Mouse (Mus musculus) midbrain, embryonic 16.5 days (tissue): Measurements from ENCODE around the gene Abcg4. TPM values are rescaled to one million over a fixed set of nuclear protein-coding genes. Genes with fewer than 3 reads are reported as not detected.
"Not testable (repeated sequence)": the region's sequence is repeated elsewhere in the genome, so short reads cannot be mapped to it uniquely, and the experiment has no call there.

ENCODE experiments used
- ATAC-seq: fragments of 200-750 bp; cut with Nextera tagmentation; 2 replicates; pipeline ENCODE4 v1.8.0; 2017; ENCODE audit warnings: moderate TSS enrichment
- H3K27ac ChIP-seq: fragments of 300-500 bp; sonication (generic); 2 replicates; pipeline ENCODE4 v1.5.1; 2014; ENCODE audit warnings: mild to moderate bottlenecking, low read length, mixed read lengths
- H3K27me3 ChIP-seq: fragments of 300-500 bp; sonication (generic); 2 replicates; pipeline ENCODE4 v1.6.1; 2014; ENCODE audit warnings: low read depth, low read length, mixed read lengths; ENCODE audit not compliant: control insufficient read depth, insufficient read depth
- H3K36me3 ChIP-seq: fragments of 300-500 bp; sonication (generic); 2 replicates; pipeline ENCODE4 v1.6.1; 2014; ENCODE audit warnings: mild to moderate bottlenecking, low read length, moderate library complexity, mixed read lengths; ENCODE audit not compliant: control insufficient read depth, insufficient read depth
- H3K4me1 ChIP-seq: fragments of 300-500 bp; sonication (generic); 2 replicates; pipeline ENCODE4 v1.6.1; 2014; ENCODE audit warnings: mild to moderate bottlenecking, low read length, mixed read lengths; ENCODE audit not compliant: control insufficient read depth, insufficient read depth
- H3K4me2 ChIP-seq: fragments of 300-500 bp; sonication (generic); 2 replicates; pipeline ENCODE4 v1.6.1; 2014; ENCODE audit warnings: mild to moderate bottlenecking, low read length, mixed read lengths
- H3K4me3 ChIP-seq: fragments of 300-500 bp; sonication (generic); 2 replicates; pipeline ENCODE4 v1.5.1; 2014; ENCODE audit warnings: low read depth, mild to moderate bottlenecking, low read length, moderate library complexity, mixed read lengths
- H3K9ac ChIP-seq: fragments of 300-500 bp; sonication (generic); 2 replicates; pipeline ENCODE4 v1.6.1; 2014; ENCODE audit warnings: low read depth, low read length, mixed read lengths
- H3K9me3 ChIP-seq: fragments of 300-500 bp; sonication (generic); replicated peaks from 2 replicates; pipeline ENCODE4 v1.6.1; 2014; ENCODE audit warnings: mild to moderate bottlenecking, low read length, mixed read lengths; ENCODE audit not compliant: control insufficient read depth, poor library complexity, severe bottlenecking
- WGBS: fragments of 180-500 bp; shearing (Covaris S2); extraction: QIAGEN DNeasy Blood & Tissue Kit; methylation state at CpG from one replicate; pipeline ENCODE4 v1.1.7; 2014; 5-methylcytosine and 5-hydroxymethylcytosine counted together
- polyA plus RNA-seq: library from polyadenylated mRNA; unstranded; fragments of >200 nt; fragmentation: Nextera tagmentation; extraction: Ambion mirVana; gene quantifications from 2 replicates; pipeline ENCODE4 v1.2.1, GENCODE M21; 2015

Abcg4 gene
- polyA plus RNA-seq, 1 experiment from 2014 or later: 33.9 TPM

GRCm38 (mm10) chr9:44323656-44324055 lies 35.2 kb upstream of the Abcg4 start:
- ATAC-seq, H3K27ac ChIP-seq: not testable (repeated sequence)

DNA sequence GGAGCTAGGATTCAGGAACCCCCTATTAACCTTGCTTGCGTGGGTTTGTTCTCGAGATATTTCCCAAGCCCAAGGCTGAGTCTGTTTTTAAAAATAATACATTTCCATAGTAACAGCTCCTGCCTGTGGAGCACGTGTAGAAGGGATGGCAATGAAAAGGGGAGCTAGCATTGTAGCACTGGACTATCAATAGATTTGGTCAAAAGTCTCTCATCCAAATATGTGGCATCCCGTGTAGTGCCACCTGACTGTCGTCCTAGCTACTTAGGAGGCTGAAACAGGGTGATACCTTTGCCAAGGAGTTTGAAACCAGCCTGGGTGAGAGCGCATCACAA lies 32.4 kb upstream of the Abcg4 start:
- H3K27me3 ChIP-seq: no peaks in the 10 kb centered on the region
- no peaks in the 10 kb centered on the region; the same call in 1 of the 2 replicates for H3K36me3 ChIP-seq
- H3K27ac ChIP-seq: peak overlapping the region; percentile 79
- H3K9me3 ChIP-seq: no peaks in the 10 kb centered on the region
- WGBS: 15% methylated on average over 6 of the region's 6 CpGs
- peaks cover 30% of the 10 kb centered on the region for H3K4me1 ChIP-seq
- H3K4me3 ChIP-seq: peak overlapping the region; percentile 97
- H3K9ac ChIP-seq: peak overlapping the region; percentile 97
- H3K4me2 ChIP-seq: peak overlapping the region; percentile 91
- ATAC-seq: no peak

More at GRCm38 (mm10) chr9:44323656-44324055, 35.2 kb upstream of the Abcg4 start:
- not testable (repeated sequence) for H3K27me3 ChIP-seq, H3K9me3 ChIP-seq, H3K4me3 ChIP-seq, H3K9ac ChIP-seq, H3K36me3 ChIP-seq, H3K4me2 ChIP-seq
- H3K4me1 ChIP-seq: peaks cover 28% of the 10 kb centered on the region
- 83% methylated on average over 3 of the region's 4 CpGs for WGBS

DNA sequence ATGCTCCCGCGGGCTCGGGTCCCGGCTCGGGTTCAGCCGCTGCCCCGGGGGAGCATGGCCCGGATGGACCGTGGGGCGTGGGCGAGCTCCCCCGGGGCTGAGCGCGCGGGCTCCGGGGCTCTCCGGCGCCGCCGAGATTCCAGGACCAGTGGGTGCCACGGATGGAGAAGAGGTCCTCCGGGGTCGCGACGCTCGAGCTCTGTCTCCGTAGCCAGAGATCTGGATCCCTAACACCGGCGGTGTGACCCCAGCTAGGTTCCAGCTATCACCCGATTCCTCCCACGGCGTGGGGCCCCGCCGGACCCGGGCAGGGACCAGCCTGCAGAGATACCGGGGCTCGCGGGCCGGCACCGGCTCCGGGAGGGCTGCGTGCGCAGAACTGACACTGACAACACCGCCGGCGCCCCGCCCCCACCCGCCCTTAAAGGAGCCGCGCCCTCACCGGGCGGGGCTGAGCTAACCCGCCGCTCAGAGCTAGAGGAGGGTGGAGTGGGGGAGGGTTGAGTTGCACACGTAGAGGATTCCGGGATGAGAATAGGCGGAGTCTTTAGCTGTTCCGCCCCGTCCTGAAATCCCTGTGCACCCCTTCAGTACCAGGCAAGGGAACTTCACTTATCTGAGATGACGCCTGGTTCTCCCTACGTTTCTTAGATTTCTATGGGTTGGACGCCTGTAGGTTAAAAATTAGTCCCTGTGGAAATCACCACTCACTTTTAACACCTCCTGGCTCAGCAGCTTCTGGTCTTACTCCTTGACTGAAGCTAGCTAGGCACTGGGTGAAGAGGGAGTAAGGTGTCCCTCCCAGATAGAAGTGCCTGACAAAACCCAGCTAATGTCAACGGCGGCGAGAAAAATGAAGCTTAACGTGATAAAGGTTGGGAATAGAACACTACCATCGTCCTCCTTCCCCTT lies 31.7 kb upstream of the Abcg4 start, which contains the start of gene C2cd2l:
C2cd2l (minus strand) TSS at position 399 of the 912 bp plus-strand sequence.
- Histone ChIP-seq H3K27ac (peak within 1 kb of the TSS; percentile 79), H3K36me3 (peaks cover 4% of the 10 kb centered on the region), H3K4me1 (peaks cover 28% of the 10 kb centered on the region), H3K9me3 (no peaks in the 10 kb centered on the region), H3K4me2 (peak within 1 kb of the TSS; percentile 91), H3K27me3 (no peaks in the 10 kb centered on the region), H3K4me3 (peak within 1 kb of the TSS; percentile 97), H3K9ac (peak within 1 kb of the TSS; percentile 97)
- under 1% methylated on average over 67 of the region's 67 CpGs for WGBS
- peak; percentile 97 for ATAC-seq

- ATAC-seq: peak; percentile 37
- peak overlapping the region; percentile 78 for H3K27ac ChIP-seq
- H3K9me3 ChIP-seq: no peaks in the 10 kb centered on the region
- peak overlapping the region; percentile 97 for H3K4me3 ChIP-seq
- peak overlapping the region; percentile 97 for H3K9ac ChIP-seq
- H3K36me3 ChIP-seq: peaks cover 13% of the 10 kb centered on the region
- H3K27me3 ChIP-seq: no peaks in the 10 kb centered on the region
- H3K4me1 ChIP-seq: peaks cover 28% of the 10 kb centered on the region
- H3K4me2 ChIP-seq: peak overlapping the region; percentile 91
- WGBS: 2% methylated on average over 37 of the region's 37 CpGs
Observed at GRCm38 (mm10) chr9:44319105-44319886, 30.9 kb upstream of the Abcg4 start.

DNA sequence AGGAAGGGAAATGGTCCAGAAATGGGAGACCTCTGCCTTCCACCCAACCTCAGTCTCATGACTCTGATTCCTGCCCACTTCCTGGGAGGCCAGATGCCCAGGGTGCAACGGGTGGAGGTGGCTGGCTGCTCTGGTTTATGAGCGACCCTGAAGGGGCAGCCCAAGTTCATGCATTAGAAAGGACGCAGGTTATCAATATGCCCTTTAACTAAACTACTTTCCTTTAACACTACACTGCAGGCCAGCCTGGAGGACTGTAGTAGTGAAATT lies 30.3 kb upstream of the Abcg4 start:
- Histone ChIP-seq H3K9me3 (no peaks in the 10 kb centered on the region), H3K4me2 (peak overlapping the region; percentile 91), H3K27me3 (no peaks in the 10 kb centered on the region), H3K27ac (no peak overlapping the region), H3K4me1 (peaks cover 28% of the 10 kb centered on the region), H3K4me3 (peak overlapping the region; percentile 97), H3K36me3 (peaks cover 15% of the 10 kb centered on the region), H3K9ac (peak overlapping the region; percentile 97)
- no peak for ATAC-seq
- 30% methylated on average over 3 of the region's 3 CpGs for WGBS

DNA sequence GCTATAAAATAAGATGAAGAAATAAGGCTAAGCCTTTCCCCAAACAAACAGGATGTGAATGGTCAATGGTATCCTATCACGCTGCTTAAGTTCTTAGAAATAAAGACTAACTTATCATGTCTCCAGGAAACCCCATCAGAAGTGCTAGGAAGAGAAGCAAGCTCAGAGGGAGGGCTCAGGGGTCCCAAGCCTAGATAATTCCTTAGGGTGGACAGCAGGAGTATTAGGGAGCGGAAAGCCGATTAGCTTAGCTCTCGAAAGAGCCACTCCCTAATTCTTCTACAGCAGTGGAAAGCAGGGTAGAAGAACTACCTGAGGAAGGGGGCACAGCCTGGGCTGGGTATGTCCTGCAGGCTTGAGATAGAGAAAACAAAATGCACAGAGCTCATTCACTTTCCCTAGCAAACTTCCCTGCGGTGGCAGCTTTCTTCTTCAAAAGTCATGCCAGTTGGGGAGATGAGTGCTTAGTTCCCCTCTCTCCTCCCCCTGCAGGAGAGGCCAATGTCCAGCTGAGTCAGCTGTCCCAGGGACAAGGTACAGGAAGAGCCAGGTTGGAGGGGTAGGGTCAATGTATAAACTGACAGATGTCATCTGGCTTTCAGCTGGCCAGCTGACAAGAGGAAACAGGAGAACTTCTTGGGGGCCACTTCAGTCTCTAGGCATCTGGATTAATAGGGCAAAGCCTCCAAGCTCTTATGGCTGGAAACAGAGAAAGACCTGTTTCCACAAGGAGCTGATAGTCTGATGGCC lies 29.8 kb upstream of the Abcg4 start:
- peak overlapping the region; percentile 97 for H3K4me3 ChIP-seq
- 43% methylated on average over 5 of the region's 5 CpGs for WGBS
- H3K27me3 ChIP-seq: no peaks in the 10 kb centered on the region
- peak overlapping the region; percentile 97 for H3K9ac ChIP-seq
- ATAC-seq: no peak
- H3K36me3 ChIP-seq: peaks cover 17% of the 10 kb centered on the region
- no peaks in the 10 kb centered on the region for H3K9me3 ChIP-seq
- peak overlapping the region; percentile 91 for H3K4me2 ChIP-seq
- H3K27ac ChIP-seq: no peak overlapping the region
- peaks cover 28% of the 10 kb centered on the region for H3K4me1 ChIP-seq

- Histone ChIP-seq H3K4me3 (no peak overlapping the region), H3K9ac (0 out of 2 replicates have a peak overlapping the region, but pooled peaks have one; percentile 97)
- ATAC-seq: no peak
Observed at GRCm38 (mm10) chr9:44317452-44317851, 29.0 kb upstream of the Abcg4 start.

DNA sequence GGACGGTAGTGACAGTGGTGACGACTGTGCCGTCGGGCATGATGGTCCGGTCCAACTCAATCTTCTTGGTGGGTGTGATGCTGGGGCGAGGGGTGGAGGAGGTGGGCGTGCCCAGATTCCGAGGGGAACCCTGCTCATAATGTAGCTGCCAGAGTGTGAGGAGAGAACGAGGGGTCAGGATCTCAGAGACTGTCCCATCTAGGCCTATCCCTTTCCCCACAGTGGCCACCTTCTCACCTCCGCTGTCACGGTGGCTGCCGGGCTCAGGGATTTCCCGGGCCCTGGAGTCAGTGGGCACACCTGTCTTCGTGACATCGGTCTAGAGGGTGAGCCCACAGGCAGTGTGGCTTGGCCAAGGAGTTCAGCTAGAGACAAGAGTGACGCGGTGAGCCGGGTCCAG lies 26.5 kb upstream of the Abcg4 start:
- H3K27ac ChIP-seq: no peak overlapping the region
- 96% methylated on average over 18 of the region's 18 CpGs for WGBS
- H3K27me3 ChIP-seq: no peaks in the 10 kb centered on the region
- H3K4me2 ChIP-seq: no peak overlapping the region
- peaks cover 19% of the 10 kb centered on the region for H3K36me3 ChIP-seq
- H3K9ac ChIP-seq: no peak overlapping the region
- ATAC-seq: no peak
- H3K9me3 ChIP-seq: no peaks in the 10 kb centered on the region
- H3K4me1 ChIP-seq: peaks cover 21% of the 10 kb centered on the region
- H3K4me3 ChIP-seq: no peak overlapping the region

More at GRCm38 (mm10) chr9:44317452-44317851, 29.0 kb upstream of the Abcg4 start:
- no peak overlapping the region for H3K27ac ChIP-seq
- H3K27me3 ChIP-seq: no peaks in the 10 kb centered on the region
- peak overlapping the region; percentile 91 for H3K4me2 ChIP-seq
- no peaks in the 10 kb centered on the region for H3K9me3 ChIP-seq
- WGBS: 69% methylated on average over 4 of the region's 4 CpGs
- H3K4me1 ChIP-seq: peaks cover 28% of the 10 kb centered on the region
- peaks cover 17% of the 10 kb centered on the region for H3K36me3 ChIP-seq
